Mouse (Mus musculus) megakaryocyte, embryonic 14.5 days (primary cell): ENCODE measurements at regions not wholly inside any gene's neighbourhood (a gene's known extent, or its start where the extent isn't known, plus 50 kb on each side); places are given as distances from the start of the nearest gene placed in this dataset.

Experiments used
- H3K27me3 ChIP-seq: replicated peaks from 2 replicates; pipeline ENCODE3; 2012; ENCODE audit warnings: inconsistent platforms
- H3K36me3 ChIP-seq: replicated peaks from 2 replicates; pipeline ENCODE3; 2012; ENCODE audit warnings: low read length, inconsistent platforms, mixed read lengths
- H3K4me1 ChIP-seq: 2 replicates; pipeline ENCODE4 v1.6.1; 2012; ENCODE audit warnings: inconsistent platforms
- H3K4me3 ChIP-seq: replicated peaks from 2 replicates; pipeline ENCODE3; 2012; ENCODE audit warnings: moderate library complexity, mild to moderate bottlenecking, inconsistent platforms
- H3K9me3 ChIP-seq: 2 replicates; pipeline ENCODE4 v1.6.1; 2012; ENCODE audit warnings: inconsistent platforms
- FLI1 ChIP-seq: IDR thresholded peaks from 2 replicates; pipeline ENCODE4 v1.6.1; 2012; ENCODE audit warnings: low read length, inconsistent platforms, mixed read lengths
- GATA1 ChIP-seq: IDR thresholded peaks from 3 replicates; pipeline ENCODE4 v1.6.1; 2012; ENCODE audit warnings: mixed read lengths, low read length, inconsistent platforms, borderline replicate concordance

DNA sequence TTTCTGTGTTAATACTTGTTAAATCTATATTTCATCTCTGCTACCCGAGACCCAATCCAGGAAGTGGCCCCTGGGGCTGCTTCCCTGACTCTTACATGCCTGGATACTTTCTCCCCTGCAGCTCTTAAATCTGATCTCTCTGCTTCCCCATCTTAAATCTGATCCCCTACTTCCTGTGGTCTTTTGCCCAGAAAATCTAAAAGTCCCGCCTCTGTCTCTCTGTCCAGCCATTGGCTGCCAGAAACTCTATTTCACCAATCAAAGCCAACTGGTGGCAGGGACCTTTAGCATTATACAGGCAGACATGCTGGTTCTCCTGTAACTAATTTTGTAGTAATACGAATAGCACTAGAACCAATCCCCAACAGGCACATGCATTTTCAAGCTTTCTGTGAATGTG, 59.0 kb upstream of the Ccdc91 start:
- Histone ChIP-seq H3K4me3 (no peak overlapping the region), H3K9me3 (no peaks in the 10 kb centered on the region), H3K36me3 (no peaks in the 10 kb centered on the region), H3K27me3 (no peaks in the 10 kb centered on the region), H3K4me1 (no peaks in the 10 kb centered on the region)
- TF ChIP-seq FLI1 = no peak

DNA sequence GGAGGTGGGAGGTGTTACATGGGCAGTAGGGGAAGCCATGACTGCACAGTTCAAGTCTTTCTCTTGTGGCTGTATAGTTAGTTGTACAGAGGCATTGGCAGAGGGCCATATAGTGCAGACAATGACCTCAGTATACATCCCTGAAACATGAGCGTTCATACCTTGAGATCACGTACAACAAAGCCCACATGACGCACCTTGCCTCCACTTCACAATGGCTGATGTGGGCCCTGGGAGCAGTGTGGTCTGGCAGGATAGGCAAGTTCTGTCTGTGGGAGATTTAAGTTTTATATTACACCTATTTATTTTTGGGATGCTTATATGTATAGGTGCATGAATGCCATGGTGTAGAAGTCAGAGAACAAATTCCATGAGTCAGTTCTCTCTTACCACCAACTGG, 61.9 kb upstream of the Ccdc91 start:
- TF ChIP-seq GATA1 (no peak), FLI1 (no peak)
- peaks cover 3% of the 10 kb centered on the region; the same call in 1 of the 2 replicates for H3K4me1 ChIP-seq
- no peak overlapping the region for H3K4me3 ChIP-seq
- no peaks in the 10 kb centered on the region for H3K9me3 ChIP-seq
- no peaks in the 10 kb centered on the region for H3K36me3 ChIP-seq
- no peaks in the 10 kb centered on the region for H3K27me3 ChIP-seq

DNA sequence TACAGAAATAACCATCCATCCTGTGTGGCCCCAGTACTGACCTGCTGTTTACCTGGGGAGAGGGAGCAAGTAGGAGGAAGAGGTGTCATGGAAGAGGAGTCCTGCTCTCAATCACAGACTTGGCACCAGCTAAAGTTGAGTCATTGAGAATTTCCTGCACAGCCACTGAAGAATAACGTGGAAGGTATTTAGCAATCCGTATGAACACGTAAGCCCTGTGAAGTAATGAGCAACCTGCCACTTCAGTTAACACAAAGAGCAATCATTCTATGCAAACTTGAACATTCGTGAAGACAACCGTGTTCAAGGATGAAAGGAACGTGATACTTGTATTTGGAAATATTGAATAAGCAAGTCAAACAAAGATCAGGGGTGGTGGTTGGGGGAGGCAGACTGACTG, 77.6 kb upstream of the Ccdc91 start:
- H3K27me3 ChIP-seq = no peaks in the 10 kb centered on the region
- no peak for TF ChIP-seq FLI1
- TF ChIP-seq GATA1 = no peak
- H3K9me3 ChIP-seq = peaks cover 6% of the 10 kb centered on the region; the same call in 1 of the 2 replicates
- no peaks in the 10 kb centered on the region for H3K4me1 ChIP-seq
- H3K36me3 ChIP-seq = no peaks in the 10 kb centered on the region
- H3K4me3 ChIP-seq = no peak overlapping the region

DNA sequence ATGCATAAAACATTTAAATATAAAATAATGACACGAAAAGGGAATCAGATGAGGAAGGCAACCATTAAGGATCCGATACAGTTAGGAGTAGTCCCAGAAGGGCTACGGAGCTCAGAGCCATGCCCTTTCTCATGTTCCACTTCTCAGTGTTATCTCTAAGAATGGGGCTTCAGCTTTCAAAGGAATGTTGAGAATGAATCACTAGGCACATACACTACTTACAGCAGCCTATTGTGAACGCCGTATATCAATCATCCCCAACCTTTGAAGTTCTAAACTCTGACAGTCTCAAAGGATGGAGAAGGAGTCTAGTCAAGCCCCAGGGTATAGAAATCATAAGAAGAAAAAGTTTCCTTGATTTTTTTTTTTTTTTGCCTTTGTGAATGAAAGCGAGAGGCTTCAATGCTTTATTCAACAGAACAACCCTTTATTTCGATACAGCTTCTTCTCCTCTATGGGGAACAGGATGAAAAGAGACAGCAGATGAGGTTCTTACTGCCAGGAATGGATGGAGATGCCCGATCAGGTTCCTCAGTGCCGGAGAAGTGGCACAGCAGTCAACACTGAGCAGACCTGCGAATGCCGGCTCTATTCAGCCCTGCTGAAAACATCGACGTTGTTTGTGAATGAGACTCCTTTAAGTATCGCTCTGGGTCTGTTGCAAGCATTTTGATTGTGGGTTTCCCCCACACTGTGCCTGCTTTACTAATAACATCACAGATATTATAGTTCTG, 84.0 kb upstream of the Ccdc91 start:
- TF ChIP-seq GATA1 = no peak
- no peak for TF ChIP-seq FLI1
- Histone ChIP-seq H3K27me3 (peaks cover 4% of the 10 kb centered on the region), H3K36me3 (no peaks in the 10 kb centered on the region), H3K4me3 (no peak overlapping the region), H3K9me3 (no peaks in the 10 kb centered on the region), H3K4me1 (no peaks in the 10 kb centered on the region)

GRCm38 (mm10) chr6:147390499-147390898, 85.1 kb upstream of the Ccdc91 start:
- Histone ChIP-seq H3K27me3 (peaks cover 4% of the 10 kb centered on the region), H3K36me3 (no peaks in the 10 kb centered on the region), H3K4me1 (no peaks in the 10 kb centered on the region), H3K9me3 (no peaks in the 10 kb centered on the region), H3K4me3 (no peak overlapping the region)
- TF ChIP-seq GATA1 (no peak), FLI1 (no peak)

DNA sequence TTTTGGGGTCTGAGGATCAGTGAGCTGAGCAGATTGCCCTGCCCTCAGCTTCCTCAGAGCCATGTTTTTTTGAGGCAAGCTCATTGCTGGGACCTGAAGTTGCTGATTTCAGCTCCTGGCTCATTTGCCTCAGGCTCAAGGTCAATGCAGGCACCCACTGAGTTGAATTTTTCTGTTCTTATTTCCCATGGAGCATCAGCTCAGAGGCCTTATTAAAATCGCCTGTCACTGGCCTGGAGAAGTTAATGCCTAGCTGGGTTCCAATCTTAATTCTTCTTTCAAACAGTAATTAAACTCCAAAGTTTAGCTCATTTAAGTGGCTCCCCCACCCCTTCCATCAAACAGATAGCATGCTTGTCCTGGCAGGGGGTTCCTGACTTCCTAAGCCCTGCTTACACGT, 86.9 kb upstream of the Ccdc91 start:
- H3K36me3 ChIP-seq = no peaks in the 10 kb centered on the region
- no peak for TF ChIP-seq GATA1
- TF ChIP-seq FLI1 = no peak
- peaks cover 4% of the 10 kb centered on the region for H3K27me3 ChIP-seq
- H3K4me1 ChIP-seq = no peaks in the 10 kb centered on the region
- H3K4me3 ChIP-seq = no peak overlapping the region
- H3K9me3 ChIP-seq = no peaks in the 10 kb centered on the region

GRCm38 (mm10) chr6:147385606-147386005, 90.0 kb upstream of the Ccdc91 start:
- Histone ChIP-seq H3K9me3 (no peaks in the 10 kb centered on the region), H3K27me3 (peaks cover 2% of the 10 kb centered on the region), H3K4me3 (no peak overlapping the region), H3K36me3 (no peaks in the 10 kb centered on the region), H3K4me1 (no peaks in the 10 kb centered on the region)
- TF ChIP-seq FLI1 = no peak
- no peak for TF ChIP-seq GATA1

DNA sequence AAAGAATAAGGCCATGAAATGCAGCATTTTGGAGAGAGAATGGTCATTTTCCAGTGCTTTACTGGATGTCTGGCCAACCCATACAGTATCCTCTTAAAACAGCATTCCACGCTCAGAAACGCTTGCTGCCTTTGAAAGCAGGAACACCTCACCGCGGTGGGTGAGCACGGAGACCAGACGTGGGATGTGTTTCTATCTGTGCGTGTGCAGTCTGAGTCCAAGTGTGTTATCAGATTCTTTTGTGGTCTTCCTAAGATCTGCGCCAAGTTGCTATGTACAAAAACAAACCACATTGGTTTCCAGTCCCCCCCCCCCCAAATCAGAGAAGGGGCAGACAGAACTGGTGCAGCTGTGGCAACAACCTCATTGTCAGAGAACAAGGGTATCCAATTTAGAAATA, 95.1 kb upstream of the Ccdc91 start:
- Histone ChIP-seq H3K27me3 (peaks cover 1% of the 10 kb centered on the region), H3K4me1 (no peaks in the 10 kb centered on the region), H3K36me3 (no peaks in the 10 kb centered on the region), H3K9me3 (no peaks in the 10 kb centered on the region), H3K4me3 (no peak overlapping the region)
- TF ChIP-seq FLI1 (no peak), GATA1 (no peak)

DNA sequence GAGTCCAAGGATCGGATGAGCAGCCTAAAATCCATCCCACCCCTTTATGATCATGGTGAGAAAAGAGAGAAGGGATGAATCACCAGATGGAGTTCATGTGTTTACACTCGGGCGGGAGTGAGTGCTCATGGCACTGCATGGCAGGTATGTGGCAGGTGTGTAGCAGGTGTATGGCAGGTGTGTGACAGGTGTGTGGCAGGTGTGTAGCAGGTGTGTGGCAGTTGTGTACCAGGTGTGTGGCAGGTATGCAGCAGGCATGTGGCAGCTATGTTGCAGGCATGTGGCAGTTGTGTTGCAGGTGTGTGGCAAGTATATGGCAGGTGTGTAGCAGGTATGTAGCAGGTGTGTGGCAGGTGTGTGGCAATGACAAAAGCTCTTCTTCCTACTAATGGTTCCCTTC, 97.9 kb upstream of the Ccdc91 start:
- H3K36me3 ChIP-seq = no peaks in the 10 kb centered on the region

DNA sequence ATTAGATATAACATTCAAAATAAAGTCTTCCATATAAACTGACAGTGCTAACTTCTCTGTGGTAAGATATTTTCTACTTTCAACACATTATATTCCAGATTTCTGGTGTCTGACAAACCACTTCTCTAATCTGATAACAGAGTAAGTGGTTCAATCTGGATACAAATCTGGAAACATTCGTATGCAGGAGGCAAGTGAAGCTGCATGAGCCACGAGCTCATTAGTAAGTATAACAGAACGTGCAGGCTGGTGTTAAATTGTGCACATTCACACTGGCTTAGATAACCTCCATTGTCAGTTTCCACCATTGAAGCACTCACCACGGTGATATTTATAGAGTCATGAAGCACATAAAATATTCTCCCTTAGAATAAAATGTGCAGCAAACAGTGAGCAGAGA, 103.9 kb upstream of the Ccdc91 start:
- TF ChIP-seq GATA1 = no peak
- no peak for TF ChIP-seq FLI1
- H3K27me3 ChIP-seq = peaks cover 2% of the 10 kb centered on the region
- H3K4me3 ChIP-seq = no peak overlapping the region
- no peaks in the 10 kb centered on the region for H3K36me3 ChIP-seq
- no peaks in the 10 kb centered on the region for H3K4me1 ChIP-seq
- no peaks in the 10 kb centered on the region for H3K9me3 ChIP-seq

More for the DNA sequence above, 97.9 kb upstream of the Ccdc91 start:
- H3K4me1 ChIP-seq = no peaks in the 10 kb centered on the region
- H3K9me3 ChIP-seq = no peaks in the 10 kb centered on the region
- TF ChIP-seq GATA1 = no peak
- no peak for TF ChIP-seq FLI1
- H3K27me3 ChIP-seq = peaks cover 2% of the 10 kb centered on the region
- peak overlapping the region; percentile 55 for H3K4me3 ChIP-seq
